Comparison of ENCODE assay signal across 8 mouse cellular contexts in the genomic region with DNA sequence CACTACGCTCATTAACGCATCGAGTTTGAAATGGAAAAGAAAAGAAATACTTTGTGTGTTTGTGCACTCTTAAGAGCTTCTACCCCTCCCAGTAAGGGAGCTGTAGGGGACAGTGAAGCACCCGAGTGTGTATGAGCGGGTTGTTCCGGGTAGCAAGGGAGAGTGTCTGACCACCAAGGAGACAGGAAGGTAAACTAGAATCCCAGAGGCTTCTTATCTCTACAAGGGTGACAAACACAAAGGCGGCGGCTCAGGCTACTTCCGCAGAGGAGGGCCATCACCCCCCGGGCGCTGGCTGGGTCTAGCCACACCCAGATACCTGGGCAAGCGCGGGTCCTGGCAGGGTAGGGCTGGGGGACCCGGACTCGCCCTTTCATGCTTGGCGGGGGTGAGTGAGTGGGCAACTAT. TPM values are rescaled to one million over a fixed set of nuclear protein-coding genes. Genes with fewer than 3 reads are reported as not detected.
DNase-seq lines count a peak whose midpoint lies in the region; ATAC-seq and TF ChIP-seq lines count a peak whose summit lies in the region.

No protein-coding gene starts in this region.

- H3K4me3 ChIP-seq in lung, adult 2 months (replicated peaks; ENCODE audit: extremely low read depth, low read depth, low read length) = peak overlapping the region; percentile 80
- peak overlapping the region; percentile 61 for H3K4me3 ChIP-seq in hindbrain, embryonic 15.5 days
- peak overlapping the region; percentile 72 for H3K4me3 ChIP-seq in midbrain, embryonic 10.5 days

- H3K27ac ChIP-seq in hindbrain, embryonic 15.5 days (replicated peaks) = peak overlapping the region; percentile 92
- peak overlapping the region; percentile 89 for H3K27ac ChIP-seq in midbrain, embryonic 10.5 days (replicated peaks)

- intact Hi-C loops in left cerebral cortex, postnatal 25 days (cut with DNase I) = loop anchor here (1.0 kb wide), 1 partner anchor 63 kb away; the partner anchor contains the start of gene Ep300

- ATAC-seq in hindbrain, embryonic 15.5 days (ENCODE audit: low FRiP score, low read depth) = peak; percentile 60; the same call in 1 of the 2 replicates

- no peak; the same call in 1 of the 2 replicates for TF ChIP-seq POLR2A in lung, adult 2 months (IDR thresholded peaks at IDR 0.05; ENCODE audit: borderline replicate concordance, extremely low read depth, low read depth, low read length)

- H3K4me1 ChIP-seq in lung, adult 2 months (ENCODE audit: control insufficient read depth, insufficient read depth, low read length) = no peaks in the 10 kb centered on the region
- peaks cover 15% of the 10 kb centered on the region for H3K4me1 ChIP-seq in hindbrain, embryonic 15.5 days (replicated peaks)
- H3K4me1 ChIP-seq in midbrain, embryonic 10.5 days = peaks cover 32% of the 10 kb centered on the region

- TF ChIP-seq CTCF in lung, adult 2 months (IDR thresholded peaks at IDR 0.05; ENCODE audit: insufficient read depth, low read length) = no peak

- H3K9ac ChIP-seq in hindbrain, embryonic 15.5 days = peak overlapping the region; percentile 72

- peak overlapping the region; percentile 97 for H3K4me2 ChIP-seq in hindbrain, embryonic 15.5 days

- H3K9me3 ChIP-seq in hindbrain, embryonic 15.5 days = no peaks in the 10 kb centered on the region
- H3K9me3 ChIP-seq in midbrain, embryonic 10.5 days (replicated peaks) = no peaks in the 10 kb centered on the region

- DNase-seq in lung, adult 2 months = no peak
- no peak for DNase-seq in lung, postnatal 10 days
- DNase-seq in c-Kit-positive CD71-positive TER-119-positive erythroid progenitor cells, embryonic 14.5 days (ENCODE audit: low spot score) = peak; percentile 68
- no peak for DNase-seq in midbrain, embryonic 10.5 days (ENCODE audit: low spot score)
- no peak for DNase-seq in embryo, embryonic 10.5 days (ENCODE audit: low spot score)
- DNase-seq in right cerebral cortex, postnatal 25 days = no peak
- no peak for DNase-seq in left cerebral cortex, postnatal 25 days (ENCODE audit: low spot score in 2 of 2)

- no peaks in the 10 kb centered on the region for H3K27me3 ChIP-seq in hindbrain, embryonic 15.5 days
- H3K27me3 ChIP-seq in midbrain, embryonic 10.5 days (ENCODE audit: low read depth, poor library complexity, severe bottlenecking) = peaks cover 49% of the 10 kb centered on the region

- WGBS in lung, adult 2 months = 0% methylated on average over 16 of the region's 16 CpGs
- WGBS in hindbrain, embryonic 15.5 days = under 1% methylated on average over 16 of the region's 16 CpGs
- under 1% methylated on average over 16 of the region's 16 CpGs for WGBS in midbrain, embryonic 10.5 days

- no peaks in the 10 kb centered on the region for H3K36me3 ChIP-seq in hindbrain, embryonic 15.5 days
- H3K36me3 ChIP-seq in midbrain, embryonic 10.5 days = no peaks in the 10 kb centered on the region

RNA-seq across cellular contexts. Expression of gene Rbx1, which starts 56.7 kb away (rescaled TPM):
- 55.5 and 85.0 TPM in 2 replicates for polyA plus RNA-seq in lung, adult 2 months (2012; rRNA removed)
- polyA plus RNA-seq in hindbrain, embryonic 15.5 days (2015; fragmentation: Nextera tagmentation; extraction: Ambion mirVana) = 378 and 408 TPM in 2 replicates
- 631 and 635 TPM in 2 replicates for polyA plus RNA-seq in midbrain, embryonic 10.5 days (2016; fragmentation: Nextera tagmentation; extraction: Ambion mirVana)
- 100 to 1,000 TPM; 132 to 133 TPM for total RNA-seq in left cerebral cortex, postnatal 25 days (2021)
